Mouse (Mus musculus) hindbrain, postnatal 0 days (tissue): ENCODE measurements at regions not wholly inside any gene's neighbourhood (a gene's known extent, or its start where the extent isn't known, plus 50 kb on each side); places are given as distances from the start of the nearest gene placed in this dataset.

Experiments
- ATAC-seq: fragments of 200-750 bp; cut with Nextera tagmentation; 2 replicates; pipeline ENCODE4 v1.8.0; 2017; ENCODE audit warnings: mild to moderate bottlenecking, moderate TSS enrichment, moderate library complexity
- DNase-seq: peaks from one replicate; pipeline ENCODE4 v3.0.0-alpha.2; 2015; ENCODE audit warnings: low spot score
- H3K27ac ChIP-seq: fragments of 300-500 bp; sonication (generic); 2 replicates; pipeline ENCODE4 v1.5.1; 2014; ENCODE audit warnings: mild to moderate bottlenecking
- H3K27me3 ChIP-seq: fragments of 300-500 bp; sonication (generic); 2 replicates; pipeline ENCODE4 v1.6.1; 2014; ENCODE audit warnings: low read length, mixed read lengths; ENCODE audit not compliant: insufficient read depth
- H3K36me3 ChIP-seq: fragments of 300-500 bp; sonication (generic); 2 replicates; pipeline ENCODE4 v1.6.1; 2014; ENCODE audit warnings: low read length, mixed read lengths; ENCODE audit not compliant: insufficient read depth
- H3K4me1 ChIP-seq: fragments of 300-500 bp; sonication (generic); 2 replicates; pipeline ENCODE4 v1.6.1; 2014; ENCODE audit warnings: antibody characterized with exemption, low read length, mixed read lengths; ENCODE audit not compliant: insufficient read depth
- H3K4me2 ChIP-seq: fragments of 300-500 bp; sonication (generic); 2 replicates; pipeline ENCODE4 v1.6.1; 2014; ENCODE audit warnings: low read depth, mild to moderate bottlenecking, low read length, moderate library complexity, mixed read lengths
- H3K4me3 ChIP-seq: fragments of 300-500 bp; sonication (generic); 2 replicates; pipeline ENCODE4 v1.5.1; 2014; ENCODE audit warnings: low read length
- H3K9ac ChIP-seq: fragments of 300-500 bp; sonication (generic); replicated peaks from 2 replicates; pipeline ENCODE4 v1.6.1; 2014; ENCODE audit warnings: mild to moderate bottlenecking, low read length, moderate library complexity, mixed read lengths
- H3K9me3 ChIP-seq: fragments of 300-500 bp; sonication (generic); 2 replicates; pipeline ENCODE4 v1.6.1; 2016; ENCODE audit warnings: low read length, mixed read lengths
- CTCF ChIP-seq: IDR thresholded peaks from 2 replicates; pipeline ENCODE4 v1.5.1; 2016; ENCODE audit warnings: antibody characterized with exemption, control low read depth, low read depth
- WGBS: fragments of 180-500 bp; shearing (Covaris S2); extraction: QIAGEN DNeasy Blood & Tissue Kit; methylation state at CpG from one replicate; pipeline ENCODE4 v1.1.7; 2014; 5-methylcytosine and 5-hydroxymethylcytosine counted together

- 80% methylated on average over 7 of the region's 7 CpGs for WGBS
- Histone ChIP-seq H3K27me3 (no peaks in the 10 kb centered on the region; the same call in 1 of the 2 replicates), H3K4me3 (no peak overlapping the region), H3K36me3 (no peaks in the 10 kb centered on the region), H3K9ac (no peak overlapping the region), H3K9me3 (no peaks in the 10 kb centered on the region), H3K4me1 (no peaks in the 10 kb centered on the region), H3K4me2 (no peak overlapping the region), H3K27ac (no peak overlapping the region)
- DNase-seq (no peak), ATAC-seq (no peak)
- TF ChIP-seq CTCF: no peak
These were observed 113.2 kb upstream of the Pbx1 start for GRCm38 (mm10) chr1:168545072-168545780.

DNA sequence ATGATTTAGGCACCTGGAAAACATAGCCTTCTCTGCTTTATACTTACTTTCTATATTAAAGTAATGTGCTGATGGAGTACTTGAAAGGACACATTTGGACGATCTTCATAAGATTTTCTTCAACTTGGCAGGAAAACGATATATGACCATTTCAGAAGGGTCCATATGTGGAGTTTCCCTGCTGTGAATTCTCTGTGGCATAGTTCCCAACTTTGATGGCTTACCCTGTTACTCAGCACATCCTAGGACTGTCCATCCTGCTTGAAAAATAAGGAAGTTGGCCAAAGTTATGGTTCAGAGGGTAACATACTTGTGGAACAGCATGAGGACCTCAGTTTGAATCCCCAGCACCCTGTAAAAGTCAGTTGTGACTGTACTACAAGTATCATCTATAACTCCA lies 109.2 kb upstream of the Pbx1 start:
- DNase-seq (no peak), ATAC-seq (no peak)
- H3K4me1 ChIP-seq: no peaks in the 10 kb centered on the region
- no peak overlapping the region for H3K9ac ChIP-seq
- H3K36me3 ChIP-seq: no peaks in the 10 kb centered on the region
- no peak overlapping the region for H3K4me2 ChIP-seq
- H3K27me3 ChIP-seq: no peaks in the 10 kb centered on the region; the same call in 1 of the 2 replicates
- H3K4me3 ChIP-seq: no peak overlapping the region
- TF ChIP-seq CTCF: no peak
- 49% methylated on average over 2 of the region's 2 CpGs for WGBS
- no peak overlapping the region for H3K27ac ChIP-seq
- H3K9me3 ChIP-seq: no peaks in the 10 kb centered on the region

DNA sequence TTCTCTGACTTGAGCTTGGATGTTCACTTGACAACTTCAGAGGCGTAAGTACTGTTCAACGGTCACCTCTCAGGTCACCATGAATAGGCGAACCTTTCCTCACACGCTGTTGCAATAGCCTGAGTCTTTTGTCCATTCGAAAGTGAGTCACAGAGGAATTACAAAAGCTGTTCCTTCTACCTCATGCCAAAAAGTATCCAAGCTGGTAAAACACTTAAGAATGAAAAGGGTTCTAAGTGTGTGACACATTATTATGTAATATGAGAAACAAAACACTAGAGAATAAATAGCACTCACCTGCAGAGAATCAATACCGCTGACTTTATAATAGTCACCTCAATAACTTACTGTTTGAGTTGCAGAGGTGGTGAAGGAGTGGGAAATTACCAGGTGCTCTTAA lies 86.0 kb upstream of the Pbx1 start:
- Histone ChIP-seq H3K9ac (no peak overlapping the region), H3K27me3 (no peaks in the 10 kb centered on the region), H3K4me3 (no peak overlapping the region), H3K27ac (no peak overlapping the region), H3K36me3 (no peaks in the 10 kb centered on the region), H3K9me3 (no peaks in the 10 kb centered on the region), H3K4me1 (no peaks in the 10 kb centered on the region), H3K4me2 (no peak overlapping the region)
- DNase-seq (no peak), ATAC-seq (no peak)
- TF ChIP-seq CTCF: no peak
- 84% methylated on average over 6 of the region's 6 CpGs for WGBS

- Histone ChIP-seq H3K9me3 (no peaks in the 10 kb centered on the region), H3K9ac (no peak overlapping the region), H3K4me2 (no peak overlapping the region), H3K27me3 (no peaks in the 10 kb centered on the region), H3K36me3 (no peaks in the 10 kb centered on the region), H3K4me1 (no peaks in the 10 kb centered on the region), H3K4me3 (no peak overlapping the region), H3K27ac (no peak overlapping the region)
- TF ChIP-seq CTCF: no peak
- ATAC-seq: no peak
- 73% methylated on average over 1 of the region's 1 CpGs for WGBS
- DNase-seq: no peak
These were observed 74.3 kb upstream of the Pbx1 start for GRCm38 (mm10) chr1:168506326-168506725.

DNA sequence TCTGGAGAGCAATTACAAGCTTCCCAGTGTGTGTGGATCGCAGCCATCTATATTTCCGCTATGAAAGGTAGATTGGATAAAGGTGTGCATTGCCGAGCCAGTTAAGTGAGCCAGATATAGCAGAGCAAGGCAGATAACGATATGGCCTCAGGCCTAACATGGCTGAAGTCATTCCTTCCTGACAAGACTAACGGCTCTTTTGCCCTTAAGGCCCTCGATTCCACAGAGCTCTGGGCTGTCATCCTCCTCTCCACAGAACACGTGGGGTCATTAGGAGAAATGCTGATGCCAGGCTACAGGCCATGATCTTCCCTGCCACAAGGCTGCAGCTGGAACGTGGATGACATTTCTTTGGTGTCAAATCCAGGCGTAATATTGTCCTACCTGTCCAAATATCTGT lies 72.7 kb upstream of the Pbx1 start:
- no peak overlapping the region for H3K4me3 ChIP-seq
- no peak for ATAC-seq
- H3K27me3 ChIP-seq: no peaks in the 10 kb centered on the region
- TF ChIP-seq CTCF: no peak
- H3K36me3 ChIP-seq: no peaks in the 10 kb centered on the region
- no peaks in the 10 kb centered on the region for H3K9me3 ChIP-seq
- no peak overlapping the region for H3K4me2 ChIP-seq
- 72% methylated on average over 9 of the region's 9 CpGs for WGBS
- no peak overlapping the region for H3K27ac ChIP-seq
- no peak for DNase-seq
- no peak overlapping the region for H3K9ac ChIP-seq
- no peaks in the 10 kb centered on the region for H3K4me1 ChIP-seq

GRCm38 (mm10) chr1:168502266-168502665 lies 70.2 kb upstream of the Pbx1 start:
- no peak overlapping the region for H3K9ac ChIP-seq
- no peak for TF ChIP-seq CTCF
- H3K4me3 ChIP-seq: no peak overlapping the region
- H3K9me3 ChIP-seq: no peaks in the 10 kb centered on the region
- H3K36me3 ChIP-seq: no peaks in the 10 kb centered on the region
- DNase-seq (no peak), ATAC-seq (no peak)
- no peak overlapping the region for H3K27ac ChIP-seq
- H3K27me3 ChIP-seq: no peaks in the 10 kb centered on the region
- H3K4me2 ChIP-seq: no peak overlapping the region
- WGBS: 37% methylated on average over 7 of the region's 7 CpGs
- no peaks in the 10 kb centered on the region for H3K4me1 ChIP-seq

DNA sequence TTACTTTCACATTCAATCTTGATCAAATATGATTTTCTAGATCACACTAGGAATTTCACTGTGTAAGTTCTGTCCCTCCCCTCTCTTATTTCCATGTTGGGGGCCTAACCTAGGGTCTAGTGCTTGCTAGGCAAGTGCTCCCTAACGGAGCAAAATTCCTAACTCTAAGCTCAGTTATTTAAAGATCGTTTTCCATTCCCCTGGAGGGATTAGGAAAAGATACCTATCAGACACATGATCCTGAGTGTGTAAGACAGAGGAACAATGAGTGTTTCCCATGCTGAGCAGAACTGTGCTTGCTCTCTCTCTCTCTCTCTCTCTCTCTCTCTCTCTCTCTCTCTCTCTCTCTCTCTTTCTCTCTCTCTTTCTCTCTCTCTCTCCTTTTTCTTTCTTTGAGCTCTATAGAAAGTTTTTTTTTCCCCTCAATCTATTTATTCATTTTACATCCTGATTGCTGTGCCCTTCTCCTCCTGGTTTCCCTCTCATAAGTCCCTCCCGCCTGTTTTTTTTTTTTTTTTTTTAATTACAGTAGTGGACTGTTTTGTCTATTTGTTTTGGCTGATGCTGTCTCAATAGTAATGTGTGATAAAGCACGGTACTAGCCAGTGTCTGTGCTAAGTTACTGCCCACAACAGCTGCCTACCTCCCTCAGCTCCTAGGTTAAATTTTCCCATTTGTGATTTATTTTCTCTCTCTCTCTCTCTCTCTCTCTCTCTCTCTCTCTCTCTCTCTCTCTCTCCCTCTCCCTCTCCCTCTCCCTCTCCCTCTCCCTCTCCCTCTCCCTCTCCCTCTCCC lies 69.5 kb upstream of the Pbx1 start:
- Histone ChIP-seq H3K9me3 (no peaks in the 10 kb centered on the region), H3K4me2 (no peak overlapping the region), H3K27ac (no peak overlapping the region), H3K36me3 (no peaks in the 10 kb centered on the region), H3K27me3 (no peaks in the 10 kb centered on the region), H3K4me1 (no peaks in the 10 kb centered on the region), H3K4me3 (no peak overlapping the region), H3K9ac (no peak overlapping the region)
- TF ChIP-seq CTCF: no peak
- WGBS: 50% methylated on average over 4 of the region's 4 CpGs
- ATAC-seq: no peak
- DNase-seq: no peak
